Mouse (Mus musculus) telencephalon, adult 2 months (tissue): ENCODE data around the gene Bicral.
"Not testable (repeated sequence)": the region's sequence is repeated elsewhere in the genome, so short reads cannot be mapped to it uniquely, and the experiment has no call there.

Source experiments
- DNase-seq: peaks from one replicate; pipeline ENCODE4 v3.0.0-alpha.2; 2011; ENCODE audit warnings: low read depth, low spot score

The Bicral gene

DNA sequence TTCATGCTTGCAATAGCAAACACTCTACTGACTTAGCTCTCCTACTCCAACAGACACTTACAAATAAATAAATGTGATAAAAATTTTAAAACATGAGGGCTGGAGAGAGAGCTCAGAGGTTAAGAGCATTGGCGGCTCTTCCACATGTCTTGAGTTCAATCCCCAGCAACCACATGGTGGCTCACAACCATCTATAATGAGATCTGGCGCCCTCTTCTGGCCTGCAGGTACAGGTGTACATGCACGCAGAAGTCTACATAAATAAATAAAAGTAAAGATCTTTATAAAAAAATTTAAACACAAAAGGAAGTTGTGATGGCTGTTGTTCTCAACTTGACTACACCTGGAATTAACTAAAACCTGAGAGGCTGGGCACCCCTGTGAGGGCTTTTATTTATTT, 17.3 kb upstream of the Bicral start:
- no peak for DNase-seq

DNA sequence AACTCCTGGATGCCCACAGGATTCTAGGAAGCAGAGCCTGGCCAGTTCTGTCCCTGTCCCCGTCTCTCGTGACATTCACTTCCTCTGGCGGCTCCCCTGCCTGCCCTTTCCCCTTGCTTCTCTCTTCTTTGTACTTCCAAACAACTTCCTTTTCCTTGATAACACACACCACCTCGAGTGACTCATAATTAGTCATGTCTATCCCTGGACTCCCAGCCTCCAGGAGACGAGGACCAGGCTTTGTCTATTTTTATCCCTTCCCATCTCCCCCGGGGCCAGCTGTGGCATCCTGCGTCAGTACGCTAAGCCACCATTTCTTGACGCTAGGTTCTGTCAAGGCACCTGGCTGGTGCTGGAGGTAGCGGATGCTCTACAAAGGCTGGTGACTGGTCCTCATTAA, 15.9 kb upstream of the Bicral start:
- no peak for DNase-seq

DNA sequence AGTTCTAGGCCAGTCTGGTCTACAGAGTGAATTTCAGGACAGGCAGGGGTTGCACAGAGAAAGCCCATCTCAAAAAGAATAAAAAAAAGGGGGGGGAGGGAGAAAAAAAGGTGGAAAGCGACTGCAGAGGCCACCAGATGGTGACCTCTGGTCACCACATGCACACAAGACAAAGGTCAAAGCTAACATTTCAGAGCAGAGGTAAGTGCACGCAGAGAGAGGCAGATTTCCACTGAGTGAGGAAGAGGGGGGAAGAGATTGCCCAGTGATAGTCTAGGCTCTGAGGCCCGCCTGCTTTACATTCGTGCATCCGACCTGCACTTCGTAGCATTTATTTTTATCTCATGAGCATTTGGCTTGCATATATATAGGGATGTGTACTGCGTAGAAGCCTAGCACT, 14.5 kb upstream of the Bicral start:
- no peak for DNase-seq

DNA sequence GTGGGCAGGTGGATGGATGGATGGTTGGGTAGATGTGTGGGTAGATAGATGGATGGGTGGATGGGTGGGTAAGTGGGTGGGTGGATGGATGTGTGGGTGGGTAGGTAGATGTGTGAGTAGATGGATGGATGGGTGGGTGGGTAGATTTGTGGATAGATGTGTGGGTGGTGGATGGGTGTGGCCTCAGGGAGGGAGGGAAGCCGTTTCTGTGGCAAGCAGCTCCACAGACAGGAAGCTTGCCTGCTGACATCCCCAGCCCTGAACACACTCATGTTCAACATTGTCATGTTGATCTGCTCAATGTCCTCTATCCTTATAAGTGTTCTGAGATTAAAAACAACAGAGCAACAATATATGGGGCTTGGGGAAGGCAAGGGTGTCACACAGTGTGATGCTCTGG, 12.6 kb upstream of the Bicral start:
- no peak for DNase-seq

DNA sequence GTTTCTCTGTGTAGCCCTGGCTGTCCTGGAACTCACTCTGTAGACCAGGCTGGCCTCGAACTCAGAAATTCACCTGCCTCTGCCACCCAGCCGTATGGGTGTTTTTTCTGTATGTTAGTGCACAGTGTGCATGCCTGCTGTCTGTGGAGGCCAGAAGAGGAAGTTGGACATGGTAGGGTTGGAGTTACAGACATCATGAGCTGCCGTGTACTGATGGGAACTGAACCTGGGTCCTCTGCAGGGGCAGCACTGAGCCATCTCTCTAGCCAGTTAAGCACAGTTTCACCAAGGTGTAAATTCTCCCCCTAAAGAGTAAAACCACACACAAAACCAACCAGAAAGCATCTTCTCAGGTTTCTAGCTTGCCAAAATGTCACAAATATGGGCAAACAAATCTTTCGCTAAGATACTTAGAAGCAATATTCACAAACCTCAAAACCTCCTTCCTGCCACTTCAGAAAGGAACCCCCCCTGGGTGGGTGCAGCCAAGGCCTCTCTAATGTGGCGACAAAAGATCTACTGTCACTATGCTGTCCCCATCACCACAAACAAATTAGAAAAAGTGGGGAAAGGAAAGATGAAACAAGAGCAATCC, 12.0 kb upstream of the Bicral start:
- DNase-seq: no peak

DNA sequence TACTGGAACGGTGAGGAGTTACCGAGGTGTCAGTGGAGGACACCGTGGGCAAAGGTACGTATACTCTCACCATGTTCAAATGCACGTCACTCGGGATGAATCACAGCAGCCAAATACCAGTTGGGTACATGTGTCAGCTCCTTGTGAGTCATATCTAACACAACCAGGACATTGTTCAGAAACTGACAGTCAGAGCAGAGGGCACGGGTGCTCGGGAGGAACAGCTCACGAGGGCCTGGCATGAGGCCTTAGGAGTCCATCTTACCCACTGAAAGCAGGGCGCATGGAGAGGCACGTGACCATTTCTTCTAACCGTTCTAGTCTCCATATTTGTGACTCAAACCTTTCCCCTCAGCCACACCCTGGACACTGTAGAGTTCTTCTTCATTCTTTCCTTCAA, 8.6 kb upstream of the Bicral start:
- DNase-seq: no peak

DNA sequence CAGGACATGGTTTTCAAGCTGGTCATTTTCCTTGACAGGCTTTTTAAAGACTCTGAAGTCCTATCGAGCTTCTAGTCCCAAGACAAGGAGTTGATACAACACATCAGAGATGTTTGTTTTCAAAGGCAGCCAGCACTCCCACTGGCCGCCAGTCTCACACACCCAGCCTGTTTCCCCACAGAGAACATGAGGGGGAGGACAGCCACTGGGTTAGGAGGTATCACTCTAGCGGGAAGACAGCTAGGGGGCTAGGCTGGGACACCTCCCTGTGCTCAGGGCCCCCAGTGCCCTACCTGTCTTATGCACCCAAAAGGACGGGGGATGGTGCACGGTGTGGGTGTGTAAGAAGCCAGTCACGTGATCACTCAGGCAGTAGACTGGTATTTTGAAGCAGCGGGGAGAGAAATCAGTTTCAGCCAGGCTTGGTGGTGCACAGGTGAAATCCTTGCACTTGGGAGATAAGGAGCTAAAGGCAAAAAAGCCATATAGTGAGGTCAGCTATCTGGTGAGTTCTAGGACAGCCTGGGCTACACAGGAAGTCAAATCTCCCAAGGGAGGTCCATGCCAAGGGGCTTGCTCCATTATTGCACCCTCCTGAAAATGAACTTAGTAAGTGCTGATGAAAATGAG, 6.4 kb upstream of the Bicral start:
- DNase-seq: no peak

DNA sequence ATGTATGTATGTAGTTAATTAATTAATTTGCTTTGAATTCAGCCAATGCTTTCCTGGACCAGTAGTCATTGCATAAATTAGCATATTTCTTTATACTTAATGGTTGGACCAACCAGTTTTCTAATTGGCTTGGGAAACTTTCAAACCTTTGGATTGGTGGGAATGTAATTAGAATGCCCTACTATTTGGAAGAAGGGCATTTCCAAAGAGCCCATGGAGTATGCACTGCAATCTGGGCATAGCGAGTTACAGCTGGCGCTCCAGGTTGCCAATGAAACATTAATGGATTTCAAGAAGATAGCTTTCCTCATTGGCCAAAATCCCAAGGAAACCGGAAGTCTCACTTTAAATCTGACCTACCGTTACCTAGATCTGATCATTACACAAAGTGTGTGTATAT, 1.8 kb upstream of the Bicral start:
- DNase-seq: no peak

DNA sequence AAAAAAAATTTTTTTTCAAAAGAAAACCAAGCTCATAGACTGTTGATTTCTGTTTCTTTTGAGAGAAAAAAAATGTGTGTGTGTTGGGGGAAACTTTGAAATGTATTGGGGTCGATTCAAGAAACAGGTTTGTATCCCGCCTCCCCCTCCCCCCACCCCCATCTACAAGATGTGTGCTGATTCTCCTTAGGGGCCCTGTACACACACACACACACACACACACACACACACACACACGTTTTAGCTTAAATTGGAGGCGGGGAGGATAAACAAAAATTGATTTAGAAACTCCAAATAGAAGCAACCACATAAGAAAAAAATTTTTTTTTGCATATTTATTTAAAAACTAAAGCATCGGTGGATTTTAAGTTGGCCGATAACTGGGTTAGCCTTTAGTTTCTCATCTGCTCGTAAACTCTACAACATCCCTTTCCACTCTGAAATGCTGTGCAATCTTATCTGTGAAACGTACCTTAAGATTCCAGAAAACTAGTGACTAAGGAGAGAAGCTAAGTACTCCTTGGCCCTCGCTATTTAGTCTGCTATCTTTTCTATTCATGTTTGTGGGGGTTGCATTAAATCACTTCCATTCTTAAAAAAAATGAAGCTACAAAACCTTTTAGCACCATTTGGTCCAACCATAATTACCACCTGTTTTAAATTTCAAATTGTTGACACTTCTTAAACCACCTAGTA, 615 bp upstream of the Bicral start:
- DNase-seq: no peak

DNA sequence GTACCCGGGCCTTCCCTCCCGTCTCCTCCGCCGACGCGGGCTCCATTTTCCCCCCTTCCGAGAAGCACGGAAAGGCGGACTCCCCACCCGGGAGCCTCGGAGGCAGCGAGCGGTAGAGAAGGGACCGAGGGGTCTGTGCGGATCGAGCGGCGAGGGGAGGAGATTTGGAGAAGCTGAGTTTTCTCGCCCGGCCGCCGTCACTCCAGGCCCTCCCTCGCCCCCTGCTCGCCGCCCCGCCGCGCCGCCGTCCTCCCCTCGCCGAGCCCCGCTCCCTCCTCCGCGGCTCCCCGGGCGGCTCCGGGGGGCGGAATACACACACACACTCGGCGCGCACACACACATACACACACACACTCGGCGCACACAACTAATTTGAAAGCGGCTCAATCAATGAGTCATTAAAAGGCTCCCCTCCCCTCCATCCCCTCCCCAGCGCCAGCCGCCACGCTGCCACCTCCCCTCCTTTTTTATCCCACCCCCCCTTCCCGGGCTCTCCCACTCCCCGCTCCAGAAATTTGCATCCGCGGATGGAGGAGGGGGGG, 850 bp downstream of the Bicral start:
- DNase-seq: peak; percentile 70

DNA sequence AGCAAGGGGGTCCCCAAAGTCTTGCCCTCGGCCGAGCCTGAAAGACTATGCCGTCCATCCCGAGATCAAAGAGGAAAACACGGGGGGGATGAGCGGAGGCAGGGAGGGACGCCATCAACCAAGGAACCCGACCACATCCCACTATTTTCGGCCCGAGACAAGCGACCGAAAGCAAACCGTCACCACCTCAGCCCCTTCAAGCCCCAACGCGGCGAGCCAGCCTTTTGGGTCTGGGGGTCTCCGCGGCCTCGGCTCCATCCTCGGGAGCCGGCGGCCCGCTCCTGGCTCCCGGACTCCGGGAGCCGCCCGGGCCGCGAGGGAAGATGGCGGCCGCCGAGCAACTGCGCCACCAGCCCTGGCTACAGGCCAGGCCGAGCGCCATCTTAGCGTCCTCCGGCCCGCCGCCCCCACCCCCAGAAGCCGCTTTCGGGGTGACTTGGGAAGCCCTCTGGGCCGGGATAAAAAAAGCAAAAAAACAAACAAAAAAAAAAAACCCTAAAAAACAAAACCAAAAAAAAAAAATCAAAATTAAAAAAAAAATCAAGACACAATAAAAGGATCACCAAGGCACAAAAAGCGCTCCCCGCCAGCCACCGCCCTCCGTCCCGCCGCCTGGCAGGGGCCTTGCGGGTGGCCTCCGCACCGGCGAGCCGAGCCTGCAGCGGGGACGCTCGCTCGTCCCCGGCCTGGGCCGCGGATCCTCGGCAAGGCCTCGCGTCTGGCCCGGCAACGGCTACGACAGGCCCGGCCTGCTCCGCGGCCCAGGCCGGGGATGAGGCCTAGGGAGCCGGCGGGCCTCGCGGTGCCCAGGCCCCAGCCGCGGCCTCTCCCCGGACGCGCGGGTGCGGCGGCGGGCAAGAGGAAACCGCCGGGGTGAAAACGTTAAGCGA, 1.6 kb downstream of the Bicral start:
- no peak for DNase-seq

DNA sequence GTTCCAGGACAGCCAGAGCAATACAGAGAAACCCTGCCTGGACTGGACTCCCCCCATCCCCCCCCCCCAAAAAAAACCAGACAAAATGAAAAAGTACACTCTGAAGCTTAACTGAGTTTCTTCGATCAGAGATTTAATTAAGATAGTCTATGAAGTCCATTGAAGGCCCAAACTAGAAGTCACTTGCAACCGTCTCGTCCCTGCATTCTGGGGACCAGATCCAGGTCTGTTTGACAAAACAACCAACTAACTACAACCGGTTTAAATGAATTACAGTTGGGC, 2.2 kb downstream of the Bicral start:
- no peak for DNase-seq

DNA sequence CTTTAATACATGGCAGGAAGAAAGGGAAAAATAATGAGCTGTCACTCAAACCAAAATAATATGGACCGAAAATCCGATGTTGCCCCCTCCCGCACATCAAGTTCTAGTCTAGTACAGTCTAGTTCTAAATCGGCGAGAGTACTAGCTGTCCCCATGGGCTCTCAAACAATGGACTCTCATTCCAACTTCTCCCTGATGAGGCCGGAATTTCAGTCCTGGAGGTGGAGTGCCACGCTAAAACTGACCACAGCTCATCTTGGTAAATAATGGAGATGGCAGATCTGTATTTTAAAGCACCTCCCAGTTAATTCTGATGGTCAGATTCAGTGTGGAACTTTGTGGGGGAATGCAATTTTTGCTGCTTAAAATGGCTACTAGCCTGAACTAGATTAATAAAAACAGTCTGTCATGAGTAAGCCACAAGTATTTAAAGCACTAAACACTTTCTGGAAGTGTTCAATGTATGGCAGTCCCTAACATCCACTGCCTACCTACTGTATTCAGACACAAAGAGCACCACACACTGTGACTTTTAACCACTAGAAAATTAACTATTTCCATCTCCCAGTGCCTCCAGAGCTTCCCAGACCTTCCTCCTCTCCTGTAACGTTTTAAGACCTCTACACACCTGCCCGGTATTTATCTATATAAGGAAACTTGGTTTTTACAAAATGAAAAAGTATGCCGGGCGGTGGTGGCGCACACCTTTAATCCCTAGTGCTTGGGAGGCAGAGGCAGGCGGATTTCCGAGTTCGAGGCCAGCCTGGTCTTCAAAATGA, 2.8 kb downstream of the Bicral start:
- no peak for DNase-seq

DNA sequence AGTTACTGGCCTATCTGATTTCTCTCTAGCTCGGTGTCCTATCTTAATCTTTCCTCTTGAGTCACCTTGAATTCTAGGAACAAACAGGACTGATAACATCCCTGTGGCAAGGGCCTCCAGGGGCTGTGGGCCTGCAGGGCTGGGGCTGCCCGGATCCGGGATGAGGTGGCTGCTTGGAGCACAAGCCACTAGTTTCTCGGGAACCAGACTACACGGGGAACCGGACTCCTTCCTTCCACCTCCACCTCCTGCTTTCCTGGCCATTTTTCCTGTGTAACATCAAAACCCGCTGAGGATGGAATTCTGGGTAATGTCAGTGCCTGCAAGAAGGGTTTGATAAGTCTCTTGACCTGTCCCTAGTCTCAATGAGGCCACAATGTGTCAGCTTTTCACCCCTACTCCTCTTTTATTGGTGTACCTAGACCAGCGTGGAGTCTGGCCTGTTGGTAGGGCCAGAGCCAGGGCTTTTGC, 3.6 kb downstream of the Bicral start:
- no peak for DNase-seq

DNA sequence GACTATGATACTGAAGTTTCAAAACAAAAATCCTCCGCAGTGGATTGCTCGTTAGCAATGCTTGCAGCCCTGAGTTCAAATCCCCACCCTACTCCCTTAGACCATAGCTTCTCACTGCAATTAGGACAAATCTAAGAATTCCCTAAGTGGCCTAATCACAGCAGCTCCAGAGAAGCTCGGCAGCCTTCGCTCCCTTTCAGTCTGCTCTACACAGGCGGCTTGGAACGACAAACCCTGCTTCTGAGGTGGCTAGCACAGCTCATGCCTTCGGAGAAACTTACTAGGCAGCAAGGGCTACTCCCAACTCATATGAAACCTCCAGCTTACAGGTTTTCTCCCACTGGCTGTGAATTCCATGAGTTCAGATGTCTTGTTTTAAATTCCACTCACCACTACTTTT, 4.2 kb downstream of the Bicral start:
- no peak for DNase-seq

DNA sequence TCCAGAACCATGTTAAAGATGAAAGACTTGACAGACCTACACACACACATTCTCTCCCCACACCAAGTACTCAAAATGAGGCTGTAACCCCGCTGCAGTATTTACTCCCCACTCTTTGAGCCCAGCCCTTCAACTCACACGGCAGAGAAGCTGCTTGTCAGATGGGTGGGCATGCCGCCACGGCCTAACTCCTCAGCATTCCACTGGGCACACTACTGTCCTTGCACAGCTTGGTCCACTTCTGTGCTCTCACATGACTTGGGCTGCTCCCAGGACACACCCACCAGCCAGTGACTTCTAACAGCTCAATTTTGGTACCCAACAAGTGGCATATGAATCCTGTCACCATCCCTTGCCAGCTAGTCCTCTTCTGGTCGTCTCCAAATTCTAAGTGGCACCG, 5.0 kb downstream of the Bicral start:
- DNase-seq: peak; percentile 58

DNA sequence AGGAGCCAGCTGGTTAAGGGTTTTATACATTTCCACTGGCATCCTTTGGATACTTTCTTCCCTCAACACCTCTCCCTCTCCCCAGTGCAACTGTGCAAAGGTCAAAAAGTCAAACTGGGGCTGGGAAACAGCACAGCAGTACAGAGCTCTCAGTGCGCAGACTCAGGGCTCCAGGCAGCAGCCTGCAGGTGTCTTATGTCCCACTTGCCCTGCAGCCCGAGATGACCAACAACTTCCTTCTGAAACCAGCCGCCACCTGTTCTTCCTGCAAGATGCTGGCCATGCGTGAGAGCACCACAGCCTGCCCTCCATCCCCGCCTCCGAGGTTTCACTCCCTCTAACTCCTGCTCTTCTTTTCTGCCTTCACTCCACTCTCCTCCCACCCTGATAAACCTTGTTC, 5.6 kb downstream of the Bicral start:
- no peak for DNase-seq

DNA sequence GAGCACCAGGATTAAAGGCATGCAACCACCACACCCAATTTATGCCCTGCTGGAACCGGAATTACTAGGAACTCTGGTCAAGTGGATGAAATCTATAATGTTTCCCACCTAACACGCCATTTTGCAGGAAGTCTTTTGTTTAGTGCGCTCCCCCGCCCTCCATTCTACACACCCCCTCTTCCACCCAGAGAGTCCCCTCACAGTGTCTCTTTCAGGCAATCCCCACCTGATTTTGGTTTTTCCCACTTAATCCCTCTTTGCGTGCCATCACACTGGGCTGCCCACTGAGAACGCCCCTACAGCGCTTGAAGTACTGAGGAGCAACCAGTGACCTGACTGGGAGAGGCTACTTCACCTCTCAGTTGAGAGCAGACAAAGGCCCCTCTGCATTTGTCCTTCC, 11.1 kb downstream of the Bicral start:
- DNase-seq: no peak

DNA sequence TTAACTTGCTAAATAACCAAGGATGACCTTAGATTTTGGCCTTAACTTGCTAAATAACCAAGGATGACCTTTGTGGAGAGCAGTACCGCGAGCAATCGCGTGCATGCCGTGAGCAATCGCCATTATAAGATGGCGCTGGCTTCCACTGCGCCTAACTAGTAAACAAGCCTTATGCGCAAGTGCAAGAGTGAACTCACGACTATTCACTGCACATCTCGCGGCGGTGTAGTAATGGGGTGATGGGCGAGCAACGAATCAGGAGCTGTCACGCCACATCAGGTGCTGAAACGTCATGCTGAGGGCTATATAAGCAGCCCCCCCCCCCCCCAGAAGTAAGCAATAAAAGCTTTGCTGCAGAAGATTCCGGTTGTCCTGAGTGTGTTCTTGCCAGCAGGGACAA, 11.7 kb downstream of the Bicral start:
- DNase-seq: not testable (repeated sequence)

DNA sequence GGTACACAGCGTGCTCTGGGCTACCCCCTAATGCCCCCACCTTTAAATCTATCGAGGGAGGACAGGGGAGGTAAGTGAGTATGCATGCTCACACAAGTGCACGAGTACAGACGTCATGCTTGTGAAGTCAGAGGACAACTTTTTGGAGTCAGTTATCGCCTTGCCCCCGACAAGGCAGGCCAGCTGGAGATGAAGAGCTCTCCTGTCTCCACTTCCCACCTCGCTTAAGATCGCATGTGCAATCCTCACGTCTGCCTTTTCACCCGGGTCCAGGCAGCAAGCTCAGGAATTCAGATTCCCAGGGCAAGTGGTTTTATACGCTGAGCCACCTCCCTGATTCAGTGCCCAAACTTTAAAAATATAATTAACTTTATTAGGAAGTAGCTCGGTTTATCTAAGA, 13.0 kb downstream of the Bicral start:
- DNase-seq: no peak

DNA sequence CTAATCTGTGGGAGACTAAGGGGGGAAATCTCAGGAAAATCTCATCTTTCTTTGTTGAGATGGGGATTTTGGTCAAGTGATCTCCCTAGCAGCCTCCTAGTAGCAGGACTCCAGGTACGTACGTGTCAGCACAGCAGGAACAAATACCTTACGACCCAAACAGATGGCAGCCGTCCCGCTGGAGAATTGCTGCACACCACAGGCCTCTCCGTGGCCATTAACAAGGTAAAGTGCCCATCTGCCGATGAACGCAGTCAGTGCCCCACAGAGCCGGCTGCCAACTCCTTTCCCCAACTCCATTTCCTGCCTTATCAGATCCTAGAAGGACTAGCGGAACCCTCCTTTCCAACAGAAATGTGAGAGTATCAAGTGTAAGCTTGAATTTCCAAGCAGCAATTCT, 13.5 kb downstream of the Bicral start:
- no peak for DNase-seq
